Mouse (Mus musculus) effector memory CD4-positive, alpha-beta T cell, adult 5 months (primary cell): Measurements from ENCODE around the gene Abraxas1. TPM values are rescaled to one million over a fixed set of nuclear protein-coding genes. Genes with fewer than 3 reads are reported as not detected.

Experiments
- polyA plus RNA-seq: library from polyadenylated mRNA; unstranded; fragments of 100-300 nt; shearing (Covaris generic); gene quantifications from one replicate; pipeline ENCODE4 v1.2.1, GENCODE M21; 2017

The Abraxas1 gene
- polyA plus RNA-seq = 12.4 TPM

DNA sequence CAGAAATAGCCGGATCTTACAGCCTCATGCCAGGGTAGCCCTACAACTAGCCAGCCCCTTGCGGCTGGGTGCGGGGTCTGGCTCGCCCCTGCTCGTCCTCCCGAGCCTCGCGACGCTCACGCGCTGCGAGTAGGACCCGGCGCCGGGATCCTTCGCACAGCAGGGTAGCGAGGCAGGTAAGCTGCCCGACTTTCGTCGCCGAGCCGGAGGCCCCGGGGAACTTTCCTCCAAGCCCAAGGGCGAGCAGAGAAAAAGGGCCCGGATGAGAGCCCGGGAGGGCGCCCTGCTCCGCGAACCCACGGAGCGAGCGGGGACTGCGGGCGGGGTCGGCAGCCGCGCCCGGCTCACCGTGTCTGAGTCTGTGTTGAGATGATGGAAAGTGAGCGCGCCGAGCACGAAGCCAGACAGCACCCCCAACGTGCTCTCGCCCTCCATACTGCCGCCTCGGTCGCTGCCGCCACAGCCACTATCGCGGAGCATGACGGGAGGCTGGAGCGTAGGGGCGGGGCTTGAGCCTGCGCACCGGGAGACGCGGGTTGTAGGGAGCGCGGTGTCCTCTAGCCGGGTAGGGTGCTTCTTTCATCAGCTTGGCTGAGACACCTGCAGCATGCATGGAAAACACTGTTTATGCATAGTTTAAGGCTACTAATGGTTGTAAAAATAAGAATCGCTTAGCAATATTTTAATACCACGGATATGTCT is at the start of gene Abraxas1:
TSS of gene Abraxas1 (minus strand) at position 483 of the 702 bp plus-strand sequence.

DNA sequence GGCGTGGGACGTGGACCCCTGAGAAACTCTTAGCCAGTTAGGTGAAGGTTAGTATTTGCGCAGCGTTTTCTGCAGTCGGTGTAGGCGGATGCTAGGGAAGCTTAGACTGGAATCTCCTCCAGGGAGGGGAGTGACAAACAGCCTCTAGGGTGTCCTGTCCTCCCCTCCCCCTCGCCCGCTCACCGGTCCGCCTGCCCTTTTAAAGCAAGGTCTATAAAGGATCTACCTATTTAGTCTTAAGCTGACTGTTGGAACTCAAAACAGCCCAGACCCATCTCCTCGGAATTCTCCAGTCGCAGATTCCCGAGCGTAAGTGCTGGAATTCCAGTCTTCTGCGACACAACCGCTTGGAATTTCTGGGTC is 24.7 kb upstream of the Abraxas1 start, which contains the start of gene Gpat3:
TSS of gene Gpat3 (plus strand) at position 229 of the 363 bp plus-strand sequence.

DNA sequence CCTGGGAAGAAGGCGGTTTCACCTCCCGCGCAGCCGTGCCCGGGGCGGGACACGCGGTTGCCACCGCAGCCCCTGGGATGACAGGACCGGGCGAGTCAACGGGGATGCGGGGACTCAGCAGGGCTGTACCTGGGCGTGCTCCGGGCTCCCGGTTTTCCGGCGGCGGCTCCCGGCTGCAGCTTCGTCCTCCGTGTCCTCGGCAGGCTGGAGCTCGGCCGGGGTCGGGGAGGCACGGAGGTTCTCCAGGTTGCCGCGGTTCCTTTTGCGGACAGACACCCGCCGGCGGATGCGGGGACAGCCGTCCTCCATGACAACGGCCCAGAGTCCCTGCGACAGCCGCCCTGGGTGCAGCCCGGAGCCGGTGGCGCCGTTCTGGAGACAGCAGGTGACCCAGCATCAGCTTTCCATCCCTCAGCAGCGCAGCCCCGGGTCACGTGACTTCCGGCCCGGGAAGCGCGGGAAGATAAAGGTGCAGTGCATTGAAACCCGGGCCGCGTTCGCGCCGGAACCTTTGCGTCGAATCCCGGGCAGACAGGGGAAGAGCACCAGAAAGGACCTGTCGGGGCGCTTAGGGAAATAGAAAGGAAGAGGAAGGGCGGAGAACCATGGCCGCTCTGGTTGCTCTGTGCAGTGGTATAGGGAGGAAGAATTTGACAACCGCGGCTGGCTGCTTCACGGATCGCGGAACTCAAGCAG is 22.5 kb downstream of the Abraxas1 start, which contains the start of the genes Helq and Mrps18c:
TSS of gene Helq (minus strand) at position 434 of the 696 bp plus-strand sequence.
TSS of gene Mrps18c (plus strand) at position 463 of the 696 bp plus-strand sequence.

Other genes with a start within 250 kb of the Abraxas1 start
- 30.7 TPM for gene Plac8, start 248.7 kb downstream of the Abraxas1 start, polyA plus RNA-seq
- 41.3 TPM for gene Coq2, start 145.8 kb downstream of the Abraxas1 start, polyA plus RNA-seq
- 1.1 TPM for gene Hpse, start 101.2 kb downstream of the Abraxas1 start, polyA plus RNA-seq
- 22.0 TPM for gene Helq, start 22.4 kb downstream of the Abraxas1 start, polyA plus RNA-seq
- 82.2 TPM for gene Mrps18c, start 22.3 kb downstream of the Abraxas1 start, polyA plus RNA-seq
- gene Gpat3, start 24.7 kb upstream of the Abraxas1 start, polyA plus RNA-seq = 1.7 TPM